Mouse (Mus musculus): ENCODE data around the gene Kdm4b. TPM values are rescaled to one million over a fixed set of nuclear protein-coding genes. Genes with fewer than 3 reads are reported as not detected.
A peak's percentile ranks its signal among the peaks of the same experiment; 100 is the strongest.

The Kdm4b gene
- polyA plus RNA-seq, 1 experiment from 2014 or later = 39.1 TPM

DNA sequence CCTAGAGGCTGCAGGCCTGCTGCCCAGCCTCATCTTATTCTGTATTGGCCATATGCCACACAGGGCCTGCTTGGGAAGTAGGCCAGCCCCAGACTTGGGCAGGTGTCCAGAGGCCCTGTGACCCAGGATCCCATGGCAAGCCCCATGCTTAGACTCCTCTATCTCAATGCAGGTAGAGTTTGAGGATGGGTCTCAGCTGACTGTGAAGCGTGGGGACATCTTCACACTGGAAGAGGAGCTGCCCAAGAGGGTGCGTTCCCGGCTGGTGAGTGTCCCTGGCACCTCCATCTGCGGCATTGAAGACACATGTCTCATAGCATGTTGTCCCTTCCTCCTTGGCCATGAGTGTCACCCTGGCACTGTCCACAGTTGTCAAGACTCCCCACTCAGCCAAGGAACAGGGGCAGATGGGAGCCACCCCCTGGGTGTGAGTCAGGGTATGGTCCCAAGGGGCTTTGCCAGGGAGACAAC lies 75.2 kb downstream of the Kdm4b start:
- Histone ChIP-seq H3K4me1 (ENCODE audit: insufficient read depth, low read length) (no peaks in the 10 kb centered on the region), H3K27me3 (ENCODE audit: insufficient read depth, low read length) (no peaks in the 10 kb centered on the region), H3K4me3 (ENCODE audit: low read length) (no peak overlapping the region), H3K9me3 (ENCODE audit: low read length) (no peaks in the 10 kb centered on the region), H3K36me3 (ENCODE audit: insufficient read depth, low read length) (peaks cover 53% of the 10 kb centered on the region), H3K27ac (ENCODE audit: low read length) (no peak overlapping the region), H3K9ac (replicated peaks; ENCODE audit: low read length) (no peak overlapping the region), H3K4me2 (replicated peaks; ENCODE audit: low read depth, low read length) (no peak overlapping the region)
- WGBS = 97% methylated on average over 4 of the region's 4 CpGs
- ATAC-seq (ENCODE audit: low FRiP score, low TSS enrichment) = no peak

GRCm38 (mm10) chr17:56405341-56405740 lies 79.5 kb downstream of the Kdm4b start:
- ATAC-seq (ENCODE audit: low FRiP score, low TSS enrichment) = no peak
- 92% methylated on average over 3 of the region's 3 CpGs for WGBS
- no peak overlapping the region for H3K4me2 ChIP-seq (replicated peaks; ENCODE audit: low read depth, low read length)

GRCm38 (mm10) chr17:56405856-56406840 lies 80.3 kb downstream of the Kdm4b start:
- Histone ChIP-seq H3K27me3 (ENCODE audit: insufficient read depth, low read length) (no peaks in the 10 kb centered on the region), H3K4me1 (ENCODE audit: insufficient read depth, low read length) (peaks cover 14% of the 10 kb centered on the region), H3K36me3 (ENCODE audit: insufficient read depth, low read length) (peaks cover 25% of the 10 kb centered on the region), H3K9ac (replicated peaks; ENCODE audit: low read length) (0 out of 2 replicates have a peak overlapping the region, but pooled peaks have one; percentile 16), H3K9me3 (ENCODE audit: low read length) (no peaks in the 10 kb centered on the region), H3K27ac (ENCODE audit: low read length) (no peak overlapping the region), H3K4me2 (replicated peaks; ENCODE audit: low read depth, low read length) (no peak overlapping the region), H3K4me3 (ENCODE audit: low read length) (no peak overlapping the region)
- ATAC-seq (ENCODE audit: low FRiP score, low TSS enrichment) = no peak
- WGBS = 76% methylated on average over 14 of the region's 14 CpGs

More at GRCm38 (mm10) chr17:56405341-56405740, 79.5 kb downstream of the Kdm4b start:
- no peaks in the 10 kb centered on the region for H3K27me3 ChIP-seq (ENCODE audit: insufficient read depth, low read length)
- H3K9ac ChIP-seq (replicated peaks; ENCODE audit: low read length) = no peak overlapping the region
- H3K27ac ChIP-seq (ENCODE audit: low read length) = no peak overlapping the region
- peaks cover 27% of the 10 kb centered on the region for H3K36me3 ChIP-seq (ENCODE audit: insufficient read depth, low read length)
- H3K4me3 ChIP-seq (ENCODE audit: low read length) = no peak overlapping the region
- no peaks in the 10 kb centered on the region for H3K9me3 ChIP-seq (ENCODE audit: low read length)
- H3K4me1 ChIP-seq (ENCODE audit: insufficient read depth, low read length) = peaks cover 14% of the 10 kb centered on the region

DNA sequence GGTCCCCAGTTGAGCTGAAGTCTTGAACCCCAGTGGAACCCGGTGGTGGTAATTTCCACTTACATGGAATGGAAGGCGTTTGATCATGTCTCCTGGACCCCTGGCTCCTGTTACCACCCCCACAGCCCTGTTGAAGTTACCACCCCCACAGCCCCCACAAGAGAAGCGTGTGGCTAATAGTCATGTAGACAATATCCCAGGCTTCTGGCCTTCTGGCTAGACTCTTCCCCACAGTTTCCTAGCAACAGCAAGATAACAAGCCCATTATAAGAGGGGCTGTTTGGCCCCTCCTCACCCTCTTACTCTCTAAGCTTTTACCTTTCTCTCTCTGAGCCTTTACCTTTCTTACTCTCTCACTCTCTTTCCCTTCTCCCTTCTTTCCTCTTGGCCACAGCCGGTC lies 81.0 kb downstream of the Kdm4b start:
- 72% methylated on average over 4 of the region's 4 CpGs for WGBS
- Histone ChIP-seq H3K9me3 (ENCODE audit: low read length) (no peaks in the 10 kb centered on the region), H3K4me2 (replicated peaks; ENCODE audit: low read depth, low read length) (no peak overlapping the region), H3K4me1 (ENCODE audit: insufficient read depth, low read length) (peaks cover 14% of the 10 kb centered on the region), H3K27me3 (ENCODE audit: insufficient read depth, low read length) (no peaks in the 10 kb centered on the region), H3K4me3 (ENCODE audit: low read length) (no peak overlapping the region), H3K9ac (replicated peaks; ENCODE audit: low read length) (no peak overlapping the region), H3K36me3 (ENCODE audit: insufficient read depth, low read length) (peaks cover 25% of the 10 kb centered on the region), H3K27ac (ENCODE audit: low read length) (no peak overlapping the region)
- no peak for ATAC-seq (ENCODE audit: low FRiP score, low TSS enrichment)

DNA sequence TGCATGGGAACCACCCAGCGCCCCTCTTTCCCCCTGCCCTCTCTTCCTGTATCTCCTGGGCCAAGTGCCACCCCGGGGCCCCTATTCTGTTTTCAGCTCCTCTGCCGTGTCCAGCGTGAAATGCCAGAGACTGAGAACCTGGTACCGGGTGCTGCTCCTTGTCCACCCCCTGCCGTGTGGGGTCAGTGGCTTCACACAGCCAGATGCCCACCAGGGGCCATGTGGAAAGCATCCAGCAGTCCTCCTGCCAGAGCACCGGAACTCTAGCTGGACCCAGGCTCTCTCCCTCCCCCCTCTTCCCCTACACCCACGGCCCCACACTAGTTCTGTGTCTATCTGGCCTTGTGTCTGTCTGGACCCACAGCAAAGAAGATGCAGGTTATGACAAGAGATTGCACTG lies 81.5 kb downstream of the Kdm4b start:
- peaks cover 25% of the 10 kb centered on the region for H3K36me3 ChIP-seq (ENCODE audit: insufficient read depth, low read length)
- 39% methylated on average over 8 of the region's 8 CpGs for WGBS
- peak overlapping the region; percentile 0; the same call in 1 of the 2 replicates for H3K27ac ChIP-seq (ENCODE audit: low read length)
- H3K9me3 ChIP-seq (ENCODE audit: low read length) = no peaks in the 10 kb centered on the region
- H3K9ac ChIP-seq (replicated peaks; ENCODE audit: low read length) = no peak overlapping the region
- no peak for ATAC-seq (ENCODE audit: low FRiP score, low TSS enrichment)
- H3K4me2 ChIP-seq (replicated peaks; ENCODE audit: low read depth, low read length) = no peak overlapping the region
- H3K4me1 ChIP-seq (ENCODE audit: insufficient read depth, low read length) = peaks cover 14% of the 10 kb centered on the region
- no peak overlapping the region for H3K4me3 ChIP-seq (ENCODE audit: low read length)
- H3K27me3 ChIP-seq (ENCODE audit: insufficient read depth, low read length) = no peaks in the 10 kb centered on the region

- Histone ChIP-seq H3K27me3 (ENCODE audit: insufficient read depth, low read length) (no peaks in the 10 kb centered on the region), H3K9ac (replicated peaks; ENCODE audit: low read length) (no peak overlapping the region), H3K27ac (ENCODE audit: low read length) (no peak overlapping the region), H3K36me3 (ENCODE audit: insufficient read depth, low read length) (peaks cover 35% of the 10 kb centered on the region), H3K9me3 (ENCODE audit: low read length) (no peaks in the 10 kb centered on the region), H3K4me2 (replicated peaks; ENCODE audit: low read depth, low read length) (no peak overlapping the region), H3K4me1 (ENCODE audit: insufficient read depth, low read length) (peaks cover 14% of the 10 kb centered on the region), H3K4me3 (ENCODE audit: low read length) (no peak overlapping the region)
- ATAC-seq (ENCODE audit: low FRiP score, low TSS enrichment) = no peak
- WGBS = 52% methylated on average over 13 of the region's 13 CpGs
Observed at GRCm38 (mm10) chr17:56408965-56409625, 83.2 kb downstream of the Kdm4b start.

DNA sequence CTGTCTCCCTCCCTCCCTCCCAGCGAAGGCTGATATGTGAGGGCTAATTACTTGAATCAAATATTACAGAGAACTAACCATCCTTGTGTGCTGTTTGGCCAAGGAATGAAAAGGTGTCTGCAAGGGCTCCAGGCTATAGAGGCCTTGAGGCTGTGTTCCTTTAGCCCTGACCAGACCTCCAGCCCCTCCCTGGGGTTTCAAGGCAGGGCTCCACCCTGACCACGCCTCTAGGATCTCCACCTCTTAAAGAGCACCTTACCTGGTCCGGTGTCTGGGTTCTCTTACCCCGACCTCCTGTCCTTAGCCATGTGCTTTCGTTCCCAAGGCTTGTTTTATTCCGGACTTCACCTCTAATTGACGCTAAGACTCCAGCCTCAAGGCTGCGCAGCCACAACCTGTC lies 83.9 kb downstream of the Kdm4b start:
- H3K4me2 ChIP-seq (replicated peaks; ENCODE audit: low read depth, low read length) = no peak overlapping the region
- no peak overlapping the region for H3K27ac ChIP-seq (ENCODE audit: low read length)
- H3K4me1 ChIP-seq (ENCODE audit: insufficient read depth, low read length) = peaks cover 14% of the 10 kb centered on the region
- H3K27me3 ChIP-seq (ENCODE audit: insufficient read depth, low read length) = no peaks in the 10 kb centered on the region
- H3K9ac ChIP-seq (replicated peaks; ENCODE audit: low read length) = no peak overlapping the region
- ATAC-seq (ENCODE audit: low FRiP score, low TSS enrichment) = peak; percentile 73
- H3K4me3 ChIP-seq (ENCODE audit: low read length) = no peak overlapping the region
- 37% methylated on average over 8 of the region's 8 CpGs for WGBS
- H3K9me3 ChIP-seq (ENCODE audit: low read length) = no peaks in the 10 kb centered on the region
- peaks cover 42% of the 10 kb centered on the region for H3K36me3 ChIP-seq (ENCODE audit: insufficient read depth, low read length)

DNA sequence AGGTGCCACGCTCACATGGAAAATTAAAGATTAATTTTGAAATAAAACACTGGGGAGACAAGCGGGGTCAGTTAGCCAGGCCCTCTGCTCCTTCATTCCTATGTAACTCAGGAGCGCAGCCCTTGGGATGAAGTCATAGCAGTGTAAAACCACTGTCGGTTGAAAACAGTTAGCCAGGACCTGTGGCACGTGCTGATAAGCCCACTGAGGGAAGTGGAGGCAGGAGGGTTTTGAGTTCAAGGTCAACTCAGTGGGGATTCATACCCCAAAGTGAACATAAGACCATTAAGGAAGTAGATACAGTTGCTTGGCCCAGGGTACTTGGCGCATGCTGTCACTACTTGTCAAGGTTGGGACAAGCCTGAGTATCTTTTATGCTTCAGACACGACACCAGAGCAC lies 85.6 kb downstream of the Kdm4b start:
- ATAC-seq (ENCODE audit: low FRiP score, low TSS enrichment) = no peak

DNA sequence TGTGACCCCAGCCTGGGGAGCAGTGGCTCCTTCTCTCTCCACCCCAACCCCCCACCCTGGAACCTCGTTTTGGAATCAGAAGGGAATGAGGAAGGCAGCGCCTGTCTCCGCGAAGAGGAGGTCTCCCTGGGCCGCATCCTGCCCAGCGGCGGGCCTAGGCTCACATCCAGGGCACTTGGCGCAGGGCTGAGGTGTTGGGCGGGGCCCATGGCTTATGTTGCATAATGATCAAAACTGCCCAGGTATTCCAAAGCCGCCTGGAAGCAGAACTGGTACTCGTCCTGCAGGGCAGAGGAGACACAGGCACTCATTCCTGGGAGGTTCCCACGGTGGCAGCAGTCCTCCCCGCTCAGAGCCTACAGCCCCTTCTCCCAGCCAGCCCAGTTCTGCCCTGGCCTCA lies 87.3 kb downstream of the Kdm4b start:
- Histone ChIP-seq H3K9ac (replicated peaks; ENCODE audit: low read length) (no peak overlapping the region), H3K4me1 (ENCODE audit: insufficient read depth, low read length) (peaks cover 10% of the 10 kb centered on the region), H3K4me2 (replicated peaks; ENCODE audit: low read depth, low read length) (no peak overlapping the region), H3K4me3 (ENCODE audit: low read length) (no peak overlapping the region), H3K36me3 (ENCODE audit: insufficient read depth, low read length) (peaks cover 75% of the 10 kb centered on the region), H3K27ac (ENCODE audit: low read length) (no peak overlapping the region), H3K9me3 (ENCODE audit: low read length) (no peaks in the 10 kb centered on the region), H3K27me3 (ENCODE audit: insufficient read depth, low read length) (no peaks in the 10 kb centered on the region)
- ATAC-seq (ENCODE audit: low FRiP score, low TSS enrichment) = no peak
- WGBS = 84% methylated on average over 13 of the region's 13 CpGs

More for the DNA sequence above, 85.6 kb downstream of the Kdm4b start:
- H3K9me3 ChIP-seq (ENCODE audit: low read length) = no peaks in the 10 kb centered on the region
- no peak overlapping the region for H3K4me3 ChIP-seq (ENCODE audit: low read length)
- H3K36me3 ChIP-seq (ENCODE audit: insufficient read depth, low read length) = peaks cover 59% of the 10 kb centered on the region
- H3K27ac ChIP-seq (ENCODE audit: low read length) = no peak overlapping the region
- 97% methylated on average over 7 of the region's 7 CpGs for WGBS
- H3K9ac ChIP-seq (replicated peaks; ENCODE audit: low read length) = no peak overlapping the region
- no peaks in the 10 kb centered on the region for H3K27me3 ChIP-seq (ENCODE audit: insufficient read depth, low read length)
- H3K4me2 ChIP-seq (replicated peaks; ENCODE audit: low read depth, low read length) = no peak overlapping the region
- H3K4me1 ChIP-seq (ENCODE audit: insufficient read depth, low read length) = peaks cover 14% of the 10 kb centered on the region

All from kidney, embryonic 16.5 days (tissue).